Mouse (Mus musculus): Measurements from ENCODE around the gene C2cd2l. TPM values are rescaled to one million over a fixed set of nuclear protein-coding genes. Genes with fewer than 3 reads are reported as not detected.
A peak's percentile ranks its signal among the peaks of the same experiment; 100 is the strongest.
"Not testable (repeated sequence)": the region's sequence is repeated elsewhere in the genome, so short reads cannot be mapped to it uniquely, and the experiment has no call there.

C2cd2l gene
- total and polyA plus RNA-seq, 3 experiments: 4.7 to 10.9 TPM; not detected in 1

- TF ChIP-seq CTCF (IDR thresholded peaks at IDR 0.05 in 2 of 3, conservative IDR thresholded peaks at IDR 0.05 in 1 of 3; ENCODE audit: control insufficient read depth in 1 of 3, insufficient read depth in 1 of 3, low read depth in 2 of 3, low read length in 3 of 3, poor library complexity in 1 of 3, severe bottlenecking in 1 of 3): peak; percentile 78 to 85 (median 80)
- peak; percentile 65 for TF ChIP-seq RAD21 (IDR thresholded peaks at IDR 0.05; ENCODE audit: low read depth, low read length)
- no peak for TF ChIP-seq RCOR1 (IDR thresholded peaks at IDR 0.05; ENCODE audit: low read depth, low read length)
- peak; percentile 57 for TF ChIP-seq SMC3 (IDR thresholded peaks at IDR 0.05; ENCODE audit: low read depth, low read length)
- peak; percentile 51 for TF ChIP-seq ZC3H11A (IDR thresholded peaks at IDR 0.05; ENCODE audit: low read depth, low read length)
- TF ChIP-seq UBTF (IDR thresholded peaks at IDR 0.05; ENCODE audit: borderline replicate concordance, insufficient read depth, low read depth, low read length): no peak
- peak; percentile 80 for DNase-seq (ENCODE audit: low read depth, low spot score)
- H3K4me3 ChIP-seq (ENCODE audit: control insufficient read depth in 1 of 2, insufficient read depth in 1 of 2, low read depth in 2 of 2, low read length in 2 of 2): no peak overlapping the region
- peaks cover 12% of the 10 kb centered on the region for H3K79me2 ChIP-seq (ENCODE audit: control insufficient read depth, insufficient read depth, low read length, poor library complexity)
- peaks cover 0 to 5% of the 10 kb centered on the region in 2 experiments; a peak in 2 of 4 replicates for H3K36me3 ChIP-seq (ENCODE audit: control insufficient read depth in 1 of 2, insufficient read depth in 2 of 2, low read length in 2 of 2)
- H3K9me3 ChIP-seq (replicated peaks; ENCODE audit: insufficient read depth, low read length): no peaks in the 10 kb centered on the region
- no peak overlapping the region for H3K27ac ChIP-seq (ENCODE audit: control insufficient read depth, low read depth, low read length)
- no peaks in the 10 kb centered on the region for H3K27me3 ChIP-seq (ENCODE audit: control insufficient read depth in 1 of 2, insufficient read depth in 2 of 2, low read length in 2 of 2)
- H3K9ac ChIP-seq (ENCODE audit: control insufficient read depth, low read depth, low read length, poor library complexity, severe bottlenecking): no peak overlapping the region
- peaks cover 0 to 2% of the 10 kb centered on the region in 2 experiments; a peak in 1 of 4 replicates for H3K4me1 ChIP-seq (ENCODE audit: control insufficient read depth in 1 of 2, insufficient read depth in 2 of 2, low read length in 2 of 2)
Measured at GRCm38 (mm10) chr9:44364480-44364879, 44.4 kb upstream of the C2cd2l start.

GRCm38 (mm10) chr9:44361931-44362330 lies 41.8 kb upstream of the C2cd2l start:
- H3K27me3 ChIP-seq (ENCODE audit: control insufficient read depth in 1 of 2, insufficient read depth in 2 of 2, low read length in 2 of 2); DNase-seq (ENCODE audit: low read depth, low spot score); H3K36me3 ChIP-seq (ENCODE audit: control insufficient read depth in 1 of 2, insufficient read depth in 2 of 2, low read length in 2 of 2); H3K9me3 ChIP-seq (replicated peaks; ENCODE audit: insufficient read depth, low read length); H3K4me1 ChIP-seq (ENCODE audit: control insufficient read depth in 1 of 2, insufficient read depth in 2 of 2, low read length in 2 of 2): not testable (repeated sequence)
- Histone ChIP-seq H3K4me3 (ENCODE audit: control insufficient read depth in 1 of 2, insufficient read depth in 1 of 2, low read depth in 2 of 2, low read length in 2 of 2) (peak overlapping the region; percentile 11 to 37; a peak in 2 of 4 replicates), H3K27ac (ENCODE audit: control insufficient read depth, low read depth, low read length) (peak overlapping the region; percentile 86), H3K9ac (ENCODE audit: control insufficient read depth, low read depth, low read length, poor library complexity, severe bottlenecking) (peak overlapping the region; percentile 51), H3K79me2 (ENCODE audit: control insufficient read depth, insufficient read depth, low read length, poor library complexity) (peaks cover 12% of the 10 kb centered on the region)
- TF ChIP-seq MYC (IDR thresholded peaks at IDR 0.05; ENCODE audit: low read depth, low read length) (0 out of 2 replicates have a peak, but pooled peaks have one; percentile 5), SMC3 (IDR thresholded peaks at IDR 0.05; ENCODE audit: low read depth, low read length) (0 out of 2 replicates have a peak, but pooled peaks have one; percentile 2)

GRCm38 (mm10) chr9:44361190-44361917 lies 41.3 kb upstream of the C2cd2l start, which contains the start of gene Vps11:
Vps11 (minus strand) TSS chr9:44361670.
- Histone ChIP-seq H3K9me3 (replicated peaks; ENCODE audit: insufficient read depth, low read length) (no peaks in the 10 kb centered on the region), H3K27ac (ENCODE audit: control insufficient read depth, low read depth, low read length) (peak within 1 kb of the TSS; percentile 86), H3K79me2 (ENCODE audit: control insufficient read depth, insufficient read depth, low read length, poor library complexity) (peaks cover 12% of the 10 kb centered on the region), H3K4me1 (ENCODE audit: control insufficient read depth in 1 of 2, insufficient read depth in 2 of 2, low read length in 2 of 2) (peaks cover 0 to 2% of the 10 kb centered on the region in 2 experiments; a peak in 1 of 4 replicates), H3K9ac (ENCODE audit: control insufficient read depth, low read depth, low read length, poor library complexity, severe bottlenecking) (peak within 1 kb of the TSS; percentile 78), H3K36me3 (ENCODE audit: control insufficient read depth in 1 of 2, insufficient read depth in 2 of 2, low read length in 2 of 2) (peaks cover 0 to 5% of the 10 kb centered on the region in 2 experiments; a peak in 2 of 4 replicates), H3K4me3 (ENCODE audit: control insufficient read depth in 1 of 2, insufficient read depth in 1 of 2, low read depth in 2 of 2, low read length in 2 of 2) (peak within 1 kb of the TSS; percentile 77 to 82), H3K27me3 (ENCODE audit: control insufficient read depth in 1 of 2, insufficient read depth in 2 of 2, low read length in 2 of 2) (no peaks in the 10 kb centered on the region)
- DNase-seq (ENCODE audit: low read depth, low spot score): peak; percentile 99
- peak; percentile 98 to 99 for TF ChIP-seq USF2 (IDR thresholded peaks at IDR 0.05; ENCODE audit: borderline replicate concordance in 1 of 2, insufficient read depth in 1 of 2, low read depth in 1 of 2, low read length in 2 of 2)
- no peak for TF ChIP-seq RAD21 (IDR thresholded peaks at IDR 0.05; ENCODE audit: low read depth, low read length)
- peak; percentile 83 for TF ChIP-seq TBP (IDR thresholded peaks at IDR 0.05; ENCODE audit: low read depth, low read length)
- peak; percentile 83; the same call in 1 of the 2 replicates for TF ChIP-seq ZMIZ1 (IDR thresholded peaks at IDR 0.05; ENCODE audit: low read depth, low read length)
- TF ChIP-seq TCF12 (IDR thresholded peaks at IDR 0.05; ENCODE audit: low read depth, low read length): peak; percentile 35; the same call in 1 of the 2 replicates
- TF ChIP-seq NRF1 (IDR thresholded peaks at IDR 0.05; ENCODE audit: insufficient read depth, low read depth, low read length, poor library complexity, severe bottlenecking): peak; percentile 94
- no peak for TF ChIP-seq JUND (IDR thresholded peaks at IDR 0.05; ENCODE audit: low read depth, low read length)
- peak; percentile 70; the same call in 1 of the 2 replicates for TF ChIP-seq ETS1 (IDR thresholded peaks at IDR 0.05; ENCODE audit: low read depth, low read length)
- TF ChIP-seq MAFK (IDR thresholded peaks at IDR 0.05; ENCODE audit: borderline replicate concordance, low read depth, low read length): no peak
- peak; percentile 94 for TF ChIP-seq MAX (IDR thresholded peaks at IDR 0.05; ENCODE audit: low read length)
- TF ChIP-seq ZKSCAN1 (IDR thresholded peaks at IDR 0.05; ENCODE audit: low read depth, low read length): no peak
- no peak for TF ChIP-seq E2F4 (IDR thresholded peaks at IDR 0.05; ENCODE audit: borderline replicate concordance, low read depth, low read length)
- no peak for TF ChIP-seq CHD2 (IDR thresholded peaks at IDR 0.05; ENCODE audit: low read length)
- TF ChIP-seq MAZ (IDR thresholded peaks at IDR 0.05; ENCODE audit: low read depth, low read length): peak; percentile 93
- no peak for TF ChIP-seq MEF2A (IDR thresholded peaks at IDR 0.05; ENCODE audit: extremely low read depth, insufficient replicate concordance, low read depth, low read length, poor library complexity, severe bottlenecking)
- peak; percentile 87 for TF ChIP-seq ELF1 (IDR thresholded peaks at IDR 0.05; ENCODE audit: low read depth, low read length)
- no peak for TF ChIP-seq SMC3 (IDR thresholded peaks at IDR 0.05; ENCODE audit: low read depth, low read length)

Data from MEL (cell line).